Mouse (Mus musculus): ENCODE results near the gene Cse1l.

Gene Cse1l

DNA sequence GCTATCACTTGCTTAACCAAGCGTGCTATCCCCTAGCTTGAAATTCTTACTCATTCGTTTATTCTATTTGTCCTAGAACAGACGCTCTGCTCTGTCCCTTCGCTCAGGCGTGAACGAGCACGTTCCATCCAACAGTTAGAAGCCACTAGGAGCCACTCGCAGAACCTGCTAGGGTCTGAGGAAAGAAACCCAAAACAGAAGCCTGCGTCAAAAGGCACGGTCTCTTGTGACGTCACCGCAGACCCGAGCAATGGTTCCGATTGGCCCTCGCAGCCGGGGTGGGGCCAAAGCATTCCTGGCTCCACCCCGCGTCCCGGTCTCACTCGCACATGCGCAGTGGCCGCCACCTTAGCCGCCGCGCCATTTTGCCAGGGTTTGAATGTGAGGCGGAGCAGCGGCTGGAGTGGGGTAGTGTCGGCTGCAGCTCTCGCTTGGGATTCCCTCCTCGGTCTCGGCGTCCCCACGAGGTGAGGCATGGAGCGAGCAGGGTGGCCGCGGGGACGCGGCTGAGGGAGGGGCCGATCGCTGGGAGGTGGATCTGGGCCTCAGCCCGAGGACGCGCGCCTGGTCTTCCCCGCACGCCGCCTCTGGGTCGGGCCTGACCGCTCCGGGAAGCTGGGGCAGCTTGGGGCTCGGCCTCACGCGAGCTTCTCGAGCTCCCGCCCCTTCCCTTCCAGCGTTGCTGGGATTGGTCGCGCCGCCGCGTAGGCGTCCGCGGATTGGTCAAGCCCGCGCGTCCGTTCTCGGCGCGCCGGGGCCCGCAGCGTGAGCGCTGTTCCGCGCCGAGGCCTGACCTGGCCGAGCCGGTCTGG lies at the start of gene Cse1l:
Cse1l (plus strand) TSS at position 330 of the 812 bp plus-strand sequence.
- peak; percentile 99 for DNase-seq (ENCODE audit: low spot score)

GRCm38 (mm10) chr2:166856366-166856765 lies 49.5 kb upstream of the Cse1l start:
- DNase-seq (ENCODE audit: low spot score) = no peak

DNA sequence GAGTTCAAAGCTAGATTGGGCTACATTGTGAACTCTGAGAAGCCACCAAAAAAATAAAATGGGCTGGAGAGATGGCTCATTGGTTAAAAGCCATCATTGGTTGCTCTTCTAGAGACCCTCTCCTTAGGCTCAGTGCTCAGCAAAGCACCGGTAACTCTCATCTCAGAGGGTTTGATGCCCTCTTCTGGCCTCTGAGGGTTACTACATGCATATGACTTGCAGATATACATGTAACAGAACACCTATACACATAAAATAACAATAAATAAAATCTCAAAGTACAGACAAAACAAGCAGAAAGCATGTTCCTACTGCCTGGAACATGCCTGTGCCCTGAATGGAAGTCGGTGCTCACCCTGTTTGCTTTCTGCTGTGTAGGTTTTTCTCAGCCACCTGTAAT lies 48.7 kb upstream of the Cse1l start:
- DNase-seq (ENCODE audit: low spot score) = peak; percentile 58

- DNase-seq (ENCODE audit: low spot score) = no peak
Observed at GRCm38 (mm10) chr2:166859214-166859613, 46.6 kb upstream of the Cse1l start.

- DNase-seq (ENCODE audit: low spot score) = no peak
Observed at GRCm38 (mm10) chr2:166862505-166862904, 43.3 kb upstream of the Cse1l start.

DNA sequence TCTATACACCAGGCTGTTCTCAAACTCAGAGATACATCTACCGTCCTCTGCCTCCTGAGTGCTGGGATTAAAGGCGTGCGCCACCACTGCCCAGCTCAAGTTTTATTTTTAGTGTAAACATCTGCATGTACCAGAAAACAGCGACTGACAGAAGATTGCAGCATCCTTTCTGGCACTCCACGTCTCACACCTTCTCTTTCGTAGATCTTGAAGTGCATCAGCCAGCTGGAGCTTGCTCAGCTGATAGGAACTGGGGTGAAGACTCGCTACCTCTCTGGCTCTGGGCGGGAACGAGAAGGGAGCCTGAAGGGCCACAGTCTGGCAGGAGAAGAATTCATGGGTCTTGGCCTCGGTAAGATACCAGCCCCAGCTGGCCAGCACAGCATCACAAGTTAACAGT lies 40.4 kb upstream of the Cse1l start:
- DNase-seq (ENCODE audit: low spot score) = no peak

DNA sequence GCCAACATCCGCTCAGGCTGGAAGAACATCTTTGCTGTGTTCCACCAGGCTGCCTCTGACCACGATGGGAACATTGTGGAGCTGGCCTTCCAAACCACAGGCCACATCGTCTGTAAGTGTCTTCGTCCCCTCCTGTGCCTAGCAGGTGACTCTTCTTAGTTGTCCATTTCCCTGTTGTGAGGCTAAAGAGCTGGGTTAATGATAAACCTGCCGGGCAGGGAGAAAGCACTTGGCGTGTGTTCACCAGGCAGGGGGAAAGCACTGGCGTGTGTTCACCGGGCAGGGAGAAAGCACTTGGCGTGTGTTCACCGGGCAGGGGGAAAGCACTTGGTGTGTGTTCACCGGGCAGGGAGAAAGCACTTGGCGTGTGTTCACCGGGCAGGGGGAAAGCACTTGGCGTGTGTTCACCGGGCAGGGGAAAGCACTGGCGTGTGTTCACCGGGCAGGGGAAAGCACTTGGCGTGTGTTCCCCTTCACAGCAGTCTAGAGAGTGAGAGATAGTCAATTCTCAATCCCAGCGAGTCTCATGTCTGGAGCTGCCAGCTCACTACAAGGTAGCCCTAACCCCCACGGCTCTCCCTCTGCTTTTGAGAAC lies 35.5 kb upstream of the Cse1l start:
- no peak for DNase-seq (ENCODE audit: low spot score)

GRCm38 (mm10) chr2:166870899-166871298 lies 34.9 kb upstream of the Cse1l start:
- no peak for DNase-seq (ENCODE audit: low spot score)

DNA sequence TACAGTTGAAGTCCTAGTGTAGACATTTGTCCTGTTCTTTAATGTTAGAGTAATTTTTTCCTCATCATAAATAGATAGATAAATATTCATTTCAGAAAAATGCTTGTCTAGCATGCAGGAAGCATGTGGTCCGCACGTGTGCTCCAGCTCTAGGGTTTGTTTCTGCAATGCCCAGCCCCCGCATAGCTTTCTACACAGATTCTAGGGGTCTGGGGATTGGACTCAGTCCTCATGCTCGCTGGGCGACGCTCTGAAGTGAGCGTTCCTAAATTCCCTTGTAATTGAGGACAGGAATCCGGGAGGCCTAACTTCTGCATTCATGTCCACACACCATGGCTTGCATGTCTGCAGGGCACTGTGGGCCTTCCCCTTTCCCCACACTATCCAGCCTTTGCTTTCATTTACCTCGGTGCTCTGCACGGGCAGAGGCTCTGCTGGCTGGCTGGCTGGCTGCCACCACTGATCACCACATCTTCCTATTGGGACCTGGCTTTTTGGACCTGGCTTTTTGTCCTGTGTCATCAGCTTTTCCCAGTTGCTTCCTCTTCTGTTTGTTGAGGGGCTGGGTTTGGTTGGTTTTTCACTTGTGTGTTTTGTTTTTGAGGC lies 31.1 kb upstream of the Cse1l start:
- no peak for DNase-seq (ENCODE audit: low spot score)

DNA sequence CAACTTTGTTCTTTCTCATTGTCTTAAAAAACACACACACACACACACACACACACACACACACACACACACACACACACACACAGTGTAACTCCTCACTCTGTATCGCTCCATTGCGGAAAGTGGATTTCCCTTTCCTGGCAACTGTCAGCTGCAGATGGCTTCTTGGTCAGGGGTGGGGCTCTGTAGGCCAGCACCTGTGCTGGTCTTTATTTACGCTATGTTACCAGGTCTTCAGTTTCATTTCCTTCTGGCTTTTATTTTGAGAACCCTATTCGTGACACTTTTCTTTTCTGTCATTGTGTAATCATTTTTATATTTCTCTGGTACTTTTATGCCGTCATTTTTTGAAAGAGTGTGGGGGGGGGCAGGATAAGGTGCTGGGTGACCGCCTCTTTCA lies 30.3 kb upstream of the Cse1l start:
- DNase-seq (ENCODE audit: low spot score) = no peak

- DNase-seq (ENCODE audit: low spot score) = no peak
Observed at GRCm38 (mm10) chr2:166876331-166876730, 29.5 kb upstream of the Cse1l start.

DNA sequence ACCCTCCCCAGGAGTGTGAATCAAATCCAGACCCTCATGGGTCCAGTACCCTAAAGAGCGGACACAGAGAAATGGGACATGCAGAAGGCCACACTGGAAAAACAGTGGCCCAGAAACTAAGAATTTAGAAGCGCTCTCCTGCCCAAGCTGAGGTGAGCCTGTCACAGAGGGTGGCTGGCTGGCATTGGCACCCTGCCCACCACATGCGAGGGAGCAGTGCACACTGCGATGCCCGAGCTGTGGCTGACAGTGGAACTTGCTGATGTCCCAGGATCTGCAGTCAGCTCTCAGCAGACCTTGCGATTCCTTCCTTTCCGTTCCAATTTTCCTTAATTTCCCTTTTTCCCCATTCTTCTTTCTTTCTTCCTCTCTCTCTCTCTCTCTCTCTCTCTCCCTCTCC lies 20.8 kb upstream of the Cse1l start:
- DNase-seq (ENCODE audit: low spot score) = no peak

GRCm38 (mm10) chr2:166885619-166886018 lies 20.2 kb upstream of the Cse1l start:
- DNase-seq (ENCODE audit: low spot score) = no peak

- no peak for DNase-seq (ENCODE audit: low spot score)
Observed at GRCm38 (mm10) chr2:166886231-166886630, 19.6 kb upstream of the Cse1l start.

- DNase-seq (ENCODE audit: low spot score) = peak; percentile 49
Observed at GRCm38 (mm10) chr2:166887816-166888215, 18.0 kb upstream of the Cse1l start.

DNA sequence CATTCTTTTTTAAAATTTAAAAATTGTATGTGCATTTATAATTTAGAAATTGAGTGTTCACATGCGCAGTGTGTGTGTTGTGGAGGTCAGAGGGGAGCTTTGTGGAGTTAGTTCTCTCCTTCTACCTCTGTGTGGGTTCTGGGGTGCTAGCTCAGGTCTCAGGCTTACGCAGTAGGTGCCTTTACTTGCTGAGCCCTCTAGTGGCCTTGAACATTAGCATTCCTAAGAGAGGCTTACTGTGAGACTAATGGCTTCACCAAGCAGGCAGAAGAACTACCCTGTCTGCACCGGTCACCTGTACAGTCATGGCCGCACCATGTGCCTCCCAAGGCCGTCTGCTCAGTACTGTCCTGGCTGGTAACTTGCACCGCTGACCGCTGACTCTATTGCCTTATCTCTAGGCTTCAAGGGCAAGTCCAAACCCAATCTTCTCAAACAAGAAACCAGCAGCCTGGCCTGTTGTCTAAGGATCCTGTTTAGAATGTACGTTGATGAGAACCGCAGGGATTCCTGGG lies 14.4 kb upstream of the Cse1l start:
- no peak for DNase-seq (ENCODE audit: low spot score)

DNA sequence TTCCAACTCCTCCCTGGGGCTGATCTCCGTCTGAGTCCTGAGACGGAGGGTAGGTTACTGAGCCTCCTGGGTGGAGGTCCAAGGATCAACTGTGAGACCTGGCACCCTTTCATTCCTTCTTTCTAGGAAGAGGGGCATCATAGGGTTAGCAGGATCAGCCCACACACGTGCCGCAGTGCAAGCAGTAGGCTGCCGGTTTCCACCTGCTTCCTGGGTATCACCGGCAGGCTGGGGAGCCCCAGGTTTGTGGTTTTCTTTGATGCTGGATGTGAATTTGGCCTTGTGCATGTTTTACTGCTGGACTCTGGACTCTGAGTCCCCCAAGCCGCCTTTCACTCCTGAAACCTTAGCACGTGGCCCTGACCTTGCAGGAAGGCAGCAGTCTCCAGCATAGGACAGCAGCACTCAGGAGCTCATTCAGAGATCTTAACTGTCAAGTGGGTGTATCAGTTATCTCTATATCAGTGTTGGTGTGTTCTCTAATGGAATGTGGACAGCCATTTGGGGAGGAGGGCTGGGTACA lies 13.6 kb upstream of the Cse1l start:
- DNase-seq (ENCODE audit: low spot score) = no peak

- DNase-seq (ENCODE audit: low spot score) = no peak
Observed at GRCm38 (mm10) chr2:166893036-166893435, 12.8 kb upstream of the Cse1l start.

DNA sequence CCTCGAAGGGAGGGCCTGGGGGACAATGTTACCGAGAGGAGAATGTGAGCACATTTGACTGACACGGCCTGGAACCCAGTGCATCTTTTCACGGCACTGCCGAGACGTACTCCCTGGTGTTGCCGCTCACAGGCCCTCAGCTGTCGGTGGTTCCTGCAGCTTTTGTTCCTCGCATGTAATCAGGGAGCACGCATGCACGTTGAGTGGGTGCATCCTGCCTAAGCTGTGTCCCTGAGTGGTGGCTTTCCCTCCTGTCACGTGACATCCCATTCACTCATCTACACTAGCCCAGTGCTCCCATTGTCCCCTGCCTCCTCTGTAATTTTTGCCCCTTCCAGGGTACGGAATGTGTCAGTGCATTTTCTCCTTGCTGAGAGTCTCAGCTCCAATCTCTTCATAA lies 9.5 kb upstream of the Cse1l start:
- no peak for DNase-seq (ENCODE audit: low spot score)

DNA sequence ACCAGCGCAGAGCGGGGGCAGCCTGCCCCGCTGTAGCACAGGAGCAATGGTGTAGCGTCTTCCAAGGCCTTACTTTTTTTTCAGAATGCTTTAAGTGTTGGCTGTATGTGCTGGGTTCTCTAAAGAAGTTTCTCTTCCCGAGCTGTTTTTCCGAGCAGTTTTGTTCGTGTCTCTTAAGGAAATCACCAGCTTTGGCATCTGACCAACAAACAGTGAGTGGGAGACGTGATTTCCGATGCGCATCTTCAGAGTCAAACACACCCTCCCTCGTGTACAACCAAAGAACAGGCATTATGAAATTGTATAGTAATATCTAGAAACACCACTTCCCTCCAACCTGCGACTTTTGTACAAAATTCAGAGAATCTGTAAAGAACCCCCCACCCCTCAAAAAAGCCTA lies 8.9 kb upstream of the Cse1l start:
- DNase-seq (ENCODE audit: low spot score) = no peak

GRCm38 (mm10) chr2:166899161-166899560 lies 6.7 kb upstream of the Cse1l start:
- DNase-seq (ENCODE audit: low spot score) = no peak

- DNase-seq (ENCODE audit: low spot score) = no peak
Observed at GRCm38 (mm10) chr2:166899746-166900145, 6.1 kb upstream of the Cse1l start.
